Mouse (Mus musculus) intestine, embryonic 14.5 days (tissue): ENCODE results near the gene Tmprss13. TPM values are rescaled to one million over a fixed set of nuclear protein-coding genes. Genes with fewer than 3 reads are reported as not detected.

Source experiments
- ATAC-seq: fragments of 200-750 bp; cut with Nextera tagmentation; replicated peaks from 2 replicates; pipeline ENCODE4 v1.8.0; 2017; ENCODE audit warnings: low read depth, moderate number of reproducible peaks, moderate TSS enrichment, moderate library complexity; ENCODE audit not compliant: low FRiP score, low TSS enrichment
- DNase-seq: peaks from one replicate; pipeline ENCODE4 v3.0.0-alpha.2; 2018; ENCODE audit warnings: low spot score
- H3K27ac ChIP-seq: fragments of 300-500 bp; sonication (generic); 2 replicates; pipeline ENCODE4 v1.5.1; 2014; ENCODE audit warnings: low read depth, mild to moderate bottlenecking, control low read depth
- H3K27me3 ChIP-seq: fragments of 300-500 bp; sonication (generic); replicated peaks from 2 replicates; pipeline ENCODE4 v1.6.1; 2014; ENCODE audit warnings: low read length, control low read depth; ENCODE audit not compliant: control insufficient read depth, insufficient read depth
- H3K36me3 ChIP-seq: fragments of 300-500 bp; sonication (generic); 2 replicates; pipeline ENCODE4 v1.6.1; 2014; ENCODE audit warnings: low read length, control low read depth; ENCODE audit not compliant: control insufficient read depth, insufficient read depth
- H3K4me1 ChIP-seq: fragments of 300-500 bp; sonication (generic); replicated peaks from 2 replicates; pipeline ENCODE4 v1.6.1; 2014; ENCODE audit warnings: low read length, control low read depth, mixed read lengths; ENCODE audit not compliant: control insufficient read depth, insufficient read depth
- H3K4me2 ChIP-seq: fragments of 300-500 bp; sonication (generic); 2 replicates; pipeline ENCODE4 v1.6.1; 2014; ENCODE audit warnings: low read length
- H3K4me3 ChIP-seq: fragments of 300-500 bp; sonication (generic); 2 replicates; pipeline ENCODE4 v1.5.1; 2014; ENCODE audit warnings: low read depth, low read length, control low read depth, mixed read lengths
- H3K9ac ChIP-seq: fragments of 300-500 bp; sonication (generic); 2 replicates; pipeline ENCODE4 v1.6.1; 2014; ENCODE audit warnings: mild to moderate bottlenecking, low read length
- H3K9me3 ChIP-seq: fragments of 300-500 bp; sonication (generic); 2 replicates; pipeline ENCODE4 v1.6.1; 2016; ENCODE audit warnings: low read length, control low read depth; ENCODE audit not compliant: control insufficient read depth
- WGBS: fragments of 180-500 bp; shearing (Covaris S2); extraction: QIAGEN DNeasy Blood & Tissue Kit; methylation state at CpG from one replicate; pipeline ENCODE4 v1.1.7; 2014; 5-methylcytosine and 5-hydroxymethylcytosine counted together
- polyA plus RNA-seq: library from polyadenylated mRNA; unstranded; fragments of >200 nt; fragmentation: Nextera tagmentation; extraction: Ambion mirVana; gene quantifications from 2 replicates; pipeline ENCODE4 v1.2.1, GENCODE M21; 2014

Tmprss13 gene
- polyA plus RNA-seq, 1 experiment from 2014 or later: 0.80 TPM

DNA sequence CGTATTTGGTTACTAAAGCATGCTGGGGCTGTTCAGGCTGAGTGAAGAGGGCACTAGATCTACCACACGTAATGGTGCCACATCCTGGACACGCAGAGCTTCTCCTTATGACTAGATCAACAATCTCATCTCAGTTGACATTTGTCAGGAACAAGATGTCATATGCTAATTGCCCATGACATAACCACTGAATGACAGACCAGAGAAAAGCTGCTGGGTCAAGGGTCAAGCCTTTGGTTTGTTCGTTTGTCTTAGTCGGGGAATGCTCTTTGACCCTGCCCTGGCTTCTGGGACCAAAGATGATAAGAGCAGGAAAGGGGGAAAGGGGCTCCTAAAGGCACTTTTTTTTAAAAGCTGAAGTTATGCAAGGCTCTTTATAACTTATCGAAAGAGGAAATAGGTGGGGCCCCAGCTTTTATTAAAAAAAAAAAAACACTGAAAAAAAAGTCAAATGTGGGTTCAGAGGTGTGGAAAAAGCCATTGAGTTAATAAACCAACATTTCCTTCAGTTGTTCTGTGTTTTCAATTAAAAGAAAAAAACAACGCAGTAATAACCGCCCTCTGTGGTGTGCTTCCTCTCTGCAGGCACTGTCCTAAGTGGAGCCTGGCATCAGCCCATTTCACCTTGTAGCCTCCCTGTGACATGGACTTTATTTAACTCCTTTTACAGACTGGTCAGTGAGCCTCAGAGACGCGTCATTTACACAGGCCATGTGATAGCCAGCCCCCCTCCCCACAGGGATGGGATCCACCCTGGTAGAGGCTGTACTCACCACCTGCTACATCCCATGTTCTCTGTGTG is 24.5 kb upstream of the Tmprss13 start:
- H3K27me3 ChIP-seq: no peaks in the 10 kb centered on the region
- H3K4me2 ChIP-seq: no peak overlapping the region
- H3K4me1 ChIP-seq: no peaks in the 10 kb centered on the region
- no peak overlapping the region for H3K27ac ChIP-seq
- DNase-seq: no peak
- H3K9ac ChIP-seq: no peak overlapping the region
- no peak overlapping the region for H3K4me3 ChIP-seq
- no peaks in the 10 kb centered on the region for H3K36me3 ChIP-seq
- H3K9me3 ChIP-seq: no peaks in the 10 kb centered on the region
- WGBS: 38% methylated on average over 10 of the region's 10 CpGs
- no peak for ATAC-seq

- Histone ChIP-seq H3K36me3 (no peaks in the 10 kb centered on the region), H3K4me1 (peaks cover 5% of the 10 kb centered on the region; the same call in 1 of the 2 replicates), H3K27me3 (no peaks in the 10 kb centered on the region), H3K27ac (no peak overlapping the region), H3K9me3 (no peaks in the 10 kb centered on the region), H3K4me3 (no peak overlapping the region), H3K9ac (no peak overlapping the region), H3K4me2 (no peak overlapping the region)
- ATAC-seq (no peak), DNase-seq (peak; percentile 68)
- 78% methylated on average over 11 of the region's 11 CpGs for WGBS
Observed at GRCm38 (mm10) chr9:45299231-45300006, 19.5 kb upstream of the Tmprss13 start.

DNA sequence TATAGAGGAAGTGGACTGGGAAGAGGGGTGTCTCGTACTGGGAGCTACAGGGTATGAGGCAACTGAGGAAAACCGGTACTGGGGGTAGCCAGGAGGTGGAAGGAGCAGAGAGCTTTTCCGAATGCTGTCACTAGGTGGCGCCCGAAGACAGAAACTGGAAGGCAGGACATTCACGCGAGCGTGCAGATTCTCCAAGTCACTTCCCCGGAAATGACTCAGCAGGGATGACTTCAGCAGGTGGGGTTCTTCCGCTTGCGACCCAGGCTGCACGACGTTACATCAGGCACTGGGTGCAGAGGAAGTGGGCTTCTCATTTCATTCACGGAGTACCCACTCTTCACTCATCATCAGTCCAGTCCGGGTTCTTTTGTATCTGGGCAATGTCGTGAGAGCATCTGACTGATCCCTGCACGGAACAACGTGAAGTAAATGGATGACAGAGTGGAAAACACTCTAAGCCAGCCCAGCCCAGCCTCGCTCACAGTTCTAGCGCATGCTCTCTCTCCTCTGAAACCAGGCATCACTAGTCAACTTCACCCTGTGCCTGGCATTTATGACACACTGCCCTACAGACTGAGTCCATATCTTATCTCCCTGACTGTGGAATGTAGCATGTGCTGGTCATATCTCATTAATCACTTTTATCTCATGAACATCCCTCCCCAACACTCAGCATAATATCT is 18.3 kb upstream of the Tmprss13 start:
- DNase-seq (peak; percentile 98), ATAC-seq (peak; percentile 92)
- H3K9me3 ChIP-seq: no peaks in the 10 kb centered on the region
- H3K9ac ChIP-seq: peak overlapping the region; percentile 32; the same call in 1 of the 2 replicates
- 0 out of 2 replicates have a peak overlapping the region, but pooled peaks have one; percentile 33 for H3K27ac ChIP-seq
- H3K4me1 ChIP-seq: peaks cover 5% of the 10 kb centered on the region; the same call in 1 of the 2 replicates
- no peaks in the 10 kb centered on the region for H3K36me3 ChIP-seq
- peak overlapping the region; percentile 58 for H3K4me2 ChIP-seq
- H3K4me3 ChIP-seq: peak overlapping the region; percentile 29
- WGBS: 8% methylated on average over 20 of the region's 20 CpGs
- H3K27me3 ChIP-seq: no peaks in the 10 kb centered on the region

GRCm38 (mm10) chr9:45301771-45302170 is 17.1 kb upstream of the Tmprss13 start:
- Histone ChIP-seq H3K4me2 (no peak overlapping the region), H3K27ac (no peak overlapping the region), H3K4me1 (peaks cover 5% of the 10 kb centered on the region; the same call in 1 of the 2 replicates), H3K4me3 (no peak overlapping the region), H3K9ac (no peak overlapping the region), H3K9me3 (no peaks in the 10 kb centered on the region), H3K27me3 (no peaks in the 10 kb centered on the region), H3K36me3 (no peaks in the 10 kb centered on the region)
- WGBS: 91% methylated on average over 8 of the region's 8 CpGs
- DNase-seq (no peak), ATAC-seq (no peak)

DNA sequence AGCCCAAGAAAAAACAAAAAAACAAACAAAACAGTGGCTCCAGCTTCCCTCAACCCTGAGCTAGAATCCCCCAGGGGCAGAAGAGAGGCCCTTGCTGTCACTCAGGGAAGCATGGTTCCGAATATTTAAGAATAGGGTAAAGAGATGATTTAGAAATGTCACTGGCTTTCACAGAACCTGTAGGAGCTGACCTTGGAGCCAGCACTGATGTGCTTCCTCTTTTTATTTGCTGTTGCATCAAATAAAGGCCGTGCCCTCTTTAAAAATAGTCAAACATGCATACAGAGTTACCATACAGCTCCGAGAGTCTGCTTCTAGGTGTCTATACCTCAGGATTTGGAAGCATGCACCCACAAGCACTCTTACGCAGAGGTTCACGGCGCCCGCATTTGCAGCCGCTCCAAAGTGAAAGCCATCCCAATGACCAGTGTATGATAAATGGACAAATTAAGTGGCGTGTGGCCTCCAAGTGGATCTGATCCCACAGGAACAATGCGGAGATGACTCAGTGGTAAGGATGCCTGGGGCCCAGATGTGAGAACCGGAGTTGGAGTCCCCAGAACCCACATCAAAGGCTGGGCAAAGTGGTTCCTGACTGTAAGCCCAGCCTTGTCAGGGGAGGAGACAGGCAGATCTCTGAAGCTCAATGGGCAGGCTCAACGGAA is 12.0 kb upstream of the Tmprss13 start:
- no peak overlapping the region for H3K4me3 ChIP-seq
- H3K9ac ChIP-seq: no peak overlapping the region
- no peaks in the 10 kb centered on the region for H3K9me3 ChIP-seq
- H3K27me3 ChIP-seq: no peaks in the 10 kb centered on the region
- ATAC-seq: no peak
- no peak for DNase-seq
- 84% methylated on average over 12 of the region's 12 CpGs for WGBS
- no peak overlapping the region for H3K27ac ChIP-seq
- no peaks in the 10 kb centered on the region for H3K36me3 ChIP-seq
- no peak overlapping the region for H3K4me2 ChIP-seq
- H3K4me1 ChIP-seq: no peaks in the 10 kb centered on the region

GRCm38 (mm10) chr9:45308521-45308920 is 10.4 kb upstream of the Tmprss13 start:
- no peaks in the 10 kb centered on the region for H3K27me3 ChIP-seq
- no peaks in the 10 kb centered on the region for H3K4me1 ChIP-seq
- H3K9me3 ChIP-seq: no peaks in the 10 kb centered on the region
- 82% methylated on average over 5 of the region's 5 CpGs for WGBS
- H3K4me3 ChIP-seq: no peak overlapping the region
- no peak overlapping the region for H3K9ac ChIP-seq
- no peak overlapping the region for H3K4me2 ChIP-seq
- no peaks in the 10 kb centered on the region for H3K36me3 ChIP-seq
- H3K27ac ChIP-seq: no peak overlapping the region
- ATAC-seq: no peak
- no peak for DNase-seq

GRCm38 (mm10) chr9:45311858-45312257 is 7.0 kb upstream of the Tmprss13 start:
- 81% methylated on average over 6 of the region's 6 CpGs for WGBS

GRCm38 (mm10) chr9:45313913-45314312 is 5.0 kb upstream of the Tmprss13 start:
- Histone ChIP-seq H3K4me1 (no peaks in the 10 kb centered on the region), H3K27me3 (no peaks in the 10 kb centered on the region; the same call in 1 of the 2 replicates), H3K4me2 (no peak overlapping the region), H3K4me3 (no peak overlapping the region), H3K27ac (no peak overlapping the region), H3K9ac (no peak overlapping the region), H3K36me3 (no peaks in the 10 kb centered on the region), H3K9me3 (no peaks in the 10 kb centered on the region)
- 87% methylated on average over 3 of the region's 3 CpGs for WGBS
- DNase-seq (no peak), ATAC-seq (no peak)

More at GRCm38 (mm10) chr9:45311858-45312257, 7.0 kb upstream of the Tmprss13 start:
- no peaks in the 10 kb centered on the region for H3K4me1 ChIP-seq
- DNase-seq: no peak
- no peak overlapping the region for H3K4me2 ChIP-seq
- no peak for ATAC-seq
- H3K27me3 ChIP-seq: no peaks in the 10 kb centered on the region
- H3K4me3 ChIP-seq: no peak overlapping the region
- H3K9me3 ChIP-seq: no peaks in the 10 kb centered on the region
- H3K9ac ChIP-seq: no peak overlapping the region
- no peak overlapping the region for H3K27ac ChIP-seq
- no peaks in the 10 kb centered on the region for H3K36me3 ChIP-seq
